Mouse (Mus musculus): ENCODE results near the gene Il31. TPM values are rescaled to one million over a fixed set of nuclear protein-coding genes. Genes with fewer than 3 reads are reported as not detected.

The Il31 gene
- total RNA-seq, 2 experiments from 2014 or later, result not detected

DNA sequence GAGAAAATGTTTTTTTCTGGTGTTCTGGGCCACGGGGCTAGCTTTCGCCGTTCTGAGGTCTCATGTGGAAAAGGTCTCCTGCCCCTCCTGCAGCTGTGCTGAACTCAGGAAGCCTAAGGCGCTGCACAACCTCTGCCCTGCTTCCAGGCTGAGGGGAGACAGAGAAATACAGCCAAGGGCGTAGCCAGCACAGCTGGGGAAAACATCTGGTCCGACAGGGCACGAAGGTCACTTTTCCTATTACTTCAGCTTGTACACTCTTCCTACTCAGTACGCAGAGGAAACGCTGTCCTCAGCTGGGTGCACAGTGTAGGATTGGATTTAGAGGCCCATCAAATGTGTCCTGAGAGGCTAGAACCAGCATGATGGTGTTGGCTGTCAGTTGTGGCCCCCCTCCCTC is 646 bp upstream of the Il31 start:
- intact Hi-C loops (cut with DNase I), result loop anchor here (10.0 kb wide), 1 partner anchor 235 kb away; the partner anchor contains the start of gene Wdr66
- DNase-seq (ENCODE audit: extremely low spot score in 1 of 2, low spot score in 2 of 2), result no peak

DNA sequence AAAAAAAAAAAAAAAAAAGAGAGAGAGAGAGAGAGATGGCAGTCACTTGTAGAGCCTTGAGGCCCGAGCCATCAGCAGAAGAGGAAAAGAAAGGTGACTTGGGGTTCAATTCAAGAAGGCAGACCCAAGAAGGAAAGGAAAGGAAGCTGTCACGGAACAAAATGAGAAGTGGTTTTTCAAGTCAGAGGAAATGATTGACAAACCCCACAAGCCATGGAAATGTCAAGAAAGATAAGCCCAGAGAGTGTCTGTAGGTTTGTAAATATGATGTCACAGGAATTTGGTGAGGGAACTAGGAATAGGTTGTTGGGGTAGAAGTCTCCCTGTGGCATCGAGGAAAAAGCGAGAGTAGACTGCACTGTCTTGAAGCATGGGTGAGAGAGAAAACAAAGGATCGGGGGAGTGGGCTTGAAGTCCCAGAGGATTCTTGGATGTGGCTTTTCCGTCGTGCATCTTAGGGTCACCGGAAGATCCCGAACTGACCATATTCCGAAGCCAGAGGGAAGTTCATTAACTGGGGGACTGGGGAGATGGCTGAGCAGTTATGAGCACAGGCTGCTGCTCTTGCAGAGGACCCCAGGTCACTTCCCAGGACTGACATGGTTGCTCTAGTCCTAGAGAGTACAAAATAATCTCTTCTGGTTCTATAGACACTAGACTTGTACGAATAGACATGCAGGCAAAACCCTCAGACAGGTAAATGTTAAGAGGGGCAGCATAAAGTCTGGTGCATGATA is 1.5 kb downstream of the Il31 start:
- no peak for DNase-seq (ENCODE audit: extremely low spot score in 1 of 2, low spot score in 2 of 2)
- intact Hi-C loops (cut with DNase I), result no loop called here

DNA sequence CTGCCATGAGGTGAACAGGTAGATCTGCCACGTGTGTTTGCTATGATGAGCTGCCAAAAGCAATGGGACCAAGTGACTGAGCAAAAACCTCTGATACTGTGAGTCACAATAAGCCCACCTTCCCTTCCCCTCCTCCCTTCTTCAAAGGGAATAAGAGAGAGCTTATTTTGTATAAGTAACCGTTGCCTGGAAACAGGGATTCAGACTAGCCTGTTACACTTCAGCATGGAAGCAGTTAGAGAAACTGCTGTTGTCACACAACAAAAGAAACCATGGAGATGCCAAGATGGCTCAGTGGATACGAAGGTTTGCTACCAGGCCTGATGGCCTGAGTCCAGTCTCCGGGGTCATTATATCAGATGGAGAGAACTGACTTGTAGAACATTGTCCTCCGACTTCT is 15.5 kb downstream of the Il31 start:
- DNase-seq (ENCODE audit: extremely low spot score in 1 of 2, low spot score in 2 of 2), result peak in 1 of 2 experiments; percentile 5
- intact Hi-C loops (cut with DNase I), result no loop called here

DNA sequence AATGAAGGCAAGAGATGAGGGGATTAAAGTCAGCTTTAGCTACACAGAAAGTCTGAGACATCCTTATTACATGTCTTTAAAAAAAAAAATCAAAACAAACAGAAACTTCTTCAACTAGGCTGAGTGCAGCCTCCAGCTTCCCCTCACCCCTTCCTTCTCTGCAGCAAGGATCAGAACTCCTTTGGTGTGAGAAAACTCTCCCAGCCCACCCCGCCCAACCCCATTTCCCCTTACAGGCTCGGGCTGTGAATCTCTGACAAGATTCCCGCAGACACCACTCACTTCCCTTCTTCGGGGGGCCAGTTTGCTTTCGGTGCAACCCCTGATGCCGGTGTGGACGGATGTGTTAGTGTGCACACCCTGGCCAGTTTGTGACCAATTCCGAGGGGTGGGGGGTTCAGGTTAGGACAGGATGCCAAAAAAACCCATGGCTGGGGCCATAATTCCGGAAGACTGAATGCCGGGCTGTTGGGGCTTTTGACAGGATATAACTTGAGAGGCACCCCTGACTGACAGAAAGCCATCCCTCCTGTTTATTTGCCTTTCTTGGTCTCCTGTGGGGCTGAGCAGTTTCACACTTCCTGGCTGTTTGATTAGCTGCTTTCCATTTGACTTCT is 18.4 kb downstream of the Il31 start:
- DNase-seq (ENCODE audit: extremely low spot score in 1 of 2, low spot score in 2 of 2), result peak in 1 of 2 experiments; percentile 29
- intact Hi-C loops (cut with DNase I), result no loop called here

DNA sequence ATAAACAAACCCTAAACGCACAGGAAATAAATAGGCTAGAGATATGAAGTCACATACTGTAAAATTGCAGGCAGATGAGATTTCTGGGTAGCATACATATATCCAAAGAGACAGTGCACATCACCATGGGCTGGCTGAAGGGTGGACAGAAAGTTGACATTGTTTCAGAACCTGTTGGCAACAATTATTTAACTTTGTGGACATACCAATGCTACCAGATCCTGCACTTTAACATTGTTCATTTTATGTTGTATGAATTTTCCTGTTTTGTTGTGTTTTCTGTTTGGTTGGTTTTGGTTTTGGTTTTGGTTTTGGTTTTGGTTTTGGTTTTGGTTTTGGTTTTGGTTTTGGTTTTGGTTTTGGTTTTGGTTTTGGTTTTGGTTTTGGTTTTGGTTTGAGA is 24.7 kb downstream of the Il31 start:
- intact Hi-C loops (cut with DNase I), result no loop called here
- DNase-seq (ENCODE audit: extremely low spot score in 1 of 2, low spot score in 2 of 2), result no peak

DNA sequence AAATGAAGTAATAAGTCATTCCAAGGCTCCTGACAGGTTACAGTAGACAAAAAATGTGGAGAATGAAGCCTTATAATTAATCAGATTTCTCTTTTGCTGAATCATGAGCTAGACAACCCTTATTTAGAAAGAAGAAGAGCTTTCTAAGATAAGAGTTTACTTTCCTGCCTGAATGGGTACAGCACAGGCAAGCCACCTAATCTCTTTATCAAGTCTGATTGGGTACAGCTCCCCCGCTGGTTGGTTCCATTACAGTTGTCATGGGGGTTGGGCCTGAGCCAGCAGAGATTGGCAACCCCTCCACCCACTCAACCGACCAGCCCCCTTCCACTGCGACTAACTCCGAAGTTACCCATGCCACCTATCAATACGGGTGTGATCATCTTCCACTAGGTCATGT is 27.9 kb downstream of the Il31 start:
- no peak for DNase-seq (ENCODE audit: extremely low spot score in 1 of 2, low spot score in 2 of 2)
- intact Hi-C loops (cut with DNase I), result no loop called here

DNA sequence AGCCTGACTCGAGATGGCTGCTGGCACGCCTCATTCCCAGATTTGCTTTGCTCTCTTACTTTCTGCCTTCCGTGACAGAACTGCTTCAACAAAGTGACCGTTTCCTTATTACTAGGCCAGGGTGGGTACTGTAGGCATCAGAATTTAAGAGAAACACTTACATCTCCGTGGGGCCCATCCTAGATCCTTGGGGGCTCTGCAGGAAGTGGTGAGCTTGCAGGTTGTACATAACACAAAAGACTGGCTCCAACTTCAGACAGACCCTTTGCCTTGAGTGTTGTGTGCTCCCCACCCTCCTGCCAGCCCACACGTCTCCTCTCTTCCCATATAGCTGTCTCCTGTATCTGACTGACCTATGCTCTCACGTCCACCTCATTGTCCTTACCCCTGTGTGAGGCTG is 37.4 kb downstream of the Il31 start:
- no peak for DNase-seq (ENCODE audit: extremely low spot score in 1 of 2, low spot score in 2 of 2)
- intact Hi-C loops (cut with DNase I), result no loop called here

DNA sequence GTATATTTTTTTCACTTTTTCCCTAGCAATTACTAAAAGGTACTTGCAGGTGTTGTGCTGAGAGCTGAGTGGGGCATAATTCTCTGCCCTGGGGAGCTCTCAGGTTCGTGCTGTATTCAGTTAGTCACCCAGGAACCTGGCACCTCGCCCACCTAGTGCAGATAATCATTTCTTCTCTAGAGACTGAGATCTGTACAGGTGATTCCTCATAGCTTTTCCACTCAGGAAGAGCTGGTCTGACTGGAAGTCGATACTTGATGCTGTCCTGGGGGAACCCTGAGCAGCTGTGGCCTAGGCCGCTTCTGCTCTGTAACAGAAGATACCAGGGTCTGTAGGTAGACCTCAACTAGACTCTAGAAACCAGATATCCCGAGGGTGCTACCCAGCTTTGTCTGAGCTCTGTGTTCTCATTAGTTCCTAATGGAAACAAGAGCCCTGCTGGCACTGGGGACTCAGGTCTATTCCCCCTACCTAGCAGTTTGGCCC is 44.4 kb downstream of the Il31 start:
- intact Hi-C loops (cut with DNase I), result loop anchor here (2.0 to 10.0 kb wide), 2 partner anchors 54 to 170 kb away; no protein-coding TSS in a partner anchor

DNA sequence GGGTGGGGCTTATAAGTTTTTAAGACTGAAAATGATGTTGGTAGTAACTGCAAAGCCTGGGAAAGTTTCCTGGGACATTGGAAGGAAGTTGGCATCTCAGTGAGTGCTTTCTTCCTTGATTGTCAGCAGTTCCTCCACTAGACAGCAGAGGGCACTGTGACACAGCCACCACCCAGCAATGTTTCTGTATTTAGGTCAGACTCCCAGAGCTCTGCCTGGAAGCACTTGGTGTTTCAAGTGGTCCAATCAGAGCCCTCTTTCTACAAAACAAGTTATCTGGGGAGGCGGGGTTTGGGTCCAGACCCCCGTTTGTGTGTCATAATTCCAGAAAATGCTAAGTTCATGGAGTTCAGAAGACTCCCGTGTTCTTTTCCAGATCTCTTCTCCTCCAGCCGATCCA is 45.2 kb downstream of the Il31 start:
- DNase-seq (ENCODE audit: extremely low spot score in 1 of 2, low spot score in 2 of 2), result peak; percentile 68 to 76

More for the DNA sequence above, 44.4 kb downstream of the Il31 start:
- no peak for DNase-seq (ENCODE audit: extremely low spot score in 1 of 2, low spot score in 2 of 2)

DNA sequence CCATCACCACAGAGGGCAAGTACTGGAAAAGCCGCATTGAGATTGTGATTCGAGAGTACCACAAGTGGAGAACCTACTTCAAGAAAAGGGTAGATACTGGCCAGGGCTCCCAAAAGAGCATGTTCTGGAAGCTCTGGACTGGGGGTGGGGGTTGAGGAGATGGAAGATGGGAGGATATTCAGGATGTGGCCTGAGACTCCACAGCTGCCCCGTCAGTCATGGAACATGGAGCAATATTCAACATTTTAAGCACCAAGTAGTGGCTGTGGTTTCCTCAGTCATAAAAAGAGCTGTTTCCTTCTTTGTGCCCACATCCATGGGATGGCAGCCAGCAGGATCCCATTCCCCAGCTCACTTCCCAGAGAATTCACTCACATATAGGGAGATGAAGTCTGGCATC is 47.0 kb downstream of the Il31 start:
- intact Hi-C loops (cut with DNase I), result loop anchor here (10.0 kb wide), 1 partner anchor 173 kb away; no protein-coding TSS in a partner anchor

More for the DNA sequence above, 45.2 kb downstream of the Il31 start:
- intact Hi-C loops (cut with DNase I), result loop anchor here (2.0 to 10.0 kb wide), 2 partner anchors 55 to 171 kb away; no protein-coding TSS in a partner anchor

DNA sequence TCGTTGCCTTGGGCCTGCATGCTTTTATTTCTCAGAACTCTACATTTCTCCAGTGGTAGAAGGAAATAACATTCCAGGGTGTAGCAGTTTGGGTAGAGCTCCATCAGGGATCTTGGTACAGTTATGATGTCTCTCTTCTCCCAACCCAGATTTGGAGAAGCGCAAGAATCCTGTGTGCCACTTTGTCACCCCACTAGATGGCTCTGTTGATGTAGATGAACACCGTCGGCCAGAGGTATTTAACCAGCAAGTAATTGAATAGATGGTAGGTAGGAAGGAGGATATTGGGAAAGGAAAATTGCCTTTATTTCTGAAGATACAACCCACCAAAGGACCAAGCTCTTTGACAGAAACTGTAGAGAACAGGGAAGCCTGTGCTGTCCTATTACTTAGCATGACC is 48.6 kb downstream of the Il31 start:
- peak in 1 of 2 experiments; percentile 20 for DNase-seq (ENCODE audit: extremely low spot score in 1 of 2, low spot score in 2 of 2)
- intact Hi-C loops (cut with DNase I), result loop anchor here (10.0 kb wide), 1 partner anchor 174 kb away; no protein-coding TSS in a partner anchor

More for the DNA sequence above, 47.0 kb downstream of the Il31 start:
- DNase-seq (ENCODE audit: extremely low spot score in 1 of 2, low spot score in 2 of 2), result no peak

DNA sequence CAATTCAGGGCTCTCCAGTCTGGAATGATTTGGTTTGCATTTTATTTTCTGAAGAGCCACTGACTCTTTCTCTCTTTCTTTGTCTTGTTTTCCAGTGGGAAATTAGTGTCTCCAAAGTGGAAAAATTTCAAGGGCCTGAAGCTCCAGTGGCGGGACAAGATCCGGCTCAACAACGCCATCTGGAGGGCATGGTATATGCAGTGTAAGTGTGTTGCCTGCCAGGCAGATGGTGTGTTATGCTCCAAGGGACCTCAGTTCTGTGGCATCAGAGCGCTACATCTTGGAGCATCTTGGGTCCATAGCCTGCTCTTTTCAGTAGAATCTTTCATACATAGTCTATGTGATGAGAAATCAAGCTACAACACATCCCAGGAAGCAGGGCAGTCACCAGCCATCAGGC is 49.3 kb downstream of the Il31 start:
- intact Hi-C loops (cut with DNase I), result loop anchor here (5.0 to 10.0 kb wide), 4 partner anchors 63 to 188 kb away; partner anchors contain the start of gene Wdr66
- DNase-seq (ENCODE audit: extremely low spot score in 1 of 2, low spot score in 2 of 2), result peak in 1 of 2 experiments; percentile 47

DNA sequence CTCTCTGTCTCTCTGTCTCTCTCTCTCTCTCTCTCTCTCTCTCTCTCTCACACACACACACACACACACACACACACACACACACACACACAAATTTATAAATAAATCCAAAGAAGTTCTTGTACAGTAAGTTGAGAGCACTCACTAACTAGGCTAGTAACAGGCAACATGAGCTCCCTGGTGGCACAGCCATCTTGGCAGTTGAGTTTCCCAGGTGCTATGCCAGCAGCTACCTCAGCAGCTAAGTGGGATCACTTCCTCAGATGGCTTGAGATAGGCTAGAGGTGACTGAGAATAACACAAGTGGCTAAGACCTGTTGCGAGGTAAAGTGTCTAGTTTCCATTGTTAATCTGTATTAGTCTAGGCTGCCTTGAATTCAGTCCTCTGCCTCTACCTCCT is 50.0 kb downstream of the Il31 start:
- intact Hi-C loops (cut with DNase I), result loop anchor here (5.0 kb wide), 3 partner anchors 62 to 187 kb away; partner anchors contain the start of gene Wdr66
- peak in 1 of 2 experiments; percentile 1 for DNase-seq (ENCODE audit: extremely low spot score in 1 of 2, low spot score in 2 of 2)

DNA sequence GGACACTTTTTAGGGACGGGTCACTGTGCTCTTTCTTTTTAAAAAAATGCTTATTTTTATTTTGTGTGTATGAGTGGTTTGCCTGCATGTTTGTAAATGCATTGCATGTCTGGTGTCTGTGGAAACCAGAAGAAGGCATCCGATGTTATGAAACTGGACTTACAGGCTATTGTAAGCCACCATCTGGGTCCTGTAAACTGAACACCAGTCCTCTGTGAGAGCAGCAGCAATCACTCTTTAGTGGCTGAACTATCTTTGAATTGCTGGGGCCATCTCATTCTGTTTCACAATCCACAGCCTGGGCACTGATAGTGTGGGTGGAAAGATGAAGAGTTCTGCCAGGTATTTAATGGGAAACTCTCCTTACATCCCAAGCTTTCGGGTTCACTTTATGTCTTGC is 50.9 kb downstream of the Il31 start:
- intact Hi-C loops (cut with DNase I), result loop anchor here (5.0 kb wide), 3 partner anchors 61 to 186 kb away; partner anchors contain the start of gene Wdr66
- DNase-seq (ENCODE audit: extremely low spot score in 1 of 2, low spot score in 2 of 2), result no peak

DNA sequence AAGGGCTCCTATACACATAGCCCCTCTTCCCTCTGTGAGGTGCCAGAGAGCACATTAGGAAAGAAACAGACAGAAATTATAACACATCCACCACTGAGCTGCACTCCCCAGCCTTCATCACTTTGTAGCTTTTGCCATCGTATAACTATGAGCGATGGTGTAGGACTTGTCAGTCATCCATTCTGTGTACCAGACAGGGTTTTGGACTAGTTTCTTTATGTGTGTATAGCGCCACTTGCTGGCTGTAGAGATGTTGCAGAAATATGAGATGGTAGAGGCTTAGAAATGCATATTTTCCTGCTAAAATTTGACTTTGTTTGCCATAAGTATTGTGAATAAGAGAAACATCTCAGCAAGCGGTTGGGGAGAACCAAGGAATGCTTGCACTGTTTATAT is 52.5 kb downstream of the Il31 start:
- intact Hi-C loops (cut with DNase I), result loop anchor here (5.0 kb wide), 3 partner anchors 59 to 184 kb away; partner anchors contain the start of gene Wdr66

DNA sequence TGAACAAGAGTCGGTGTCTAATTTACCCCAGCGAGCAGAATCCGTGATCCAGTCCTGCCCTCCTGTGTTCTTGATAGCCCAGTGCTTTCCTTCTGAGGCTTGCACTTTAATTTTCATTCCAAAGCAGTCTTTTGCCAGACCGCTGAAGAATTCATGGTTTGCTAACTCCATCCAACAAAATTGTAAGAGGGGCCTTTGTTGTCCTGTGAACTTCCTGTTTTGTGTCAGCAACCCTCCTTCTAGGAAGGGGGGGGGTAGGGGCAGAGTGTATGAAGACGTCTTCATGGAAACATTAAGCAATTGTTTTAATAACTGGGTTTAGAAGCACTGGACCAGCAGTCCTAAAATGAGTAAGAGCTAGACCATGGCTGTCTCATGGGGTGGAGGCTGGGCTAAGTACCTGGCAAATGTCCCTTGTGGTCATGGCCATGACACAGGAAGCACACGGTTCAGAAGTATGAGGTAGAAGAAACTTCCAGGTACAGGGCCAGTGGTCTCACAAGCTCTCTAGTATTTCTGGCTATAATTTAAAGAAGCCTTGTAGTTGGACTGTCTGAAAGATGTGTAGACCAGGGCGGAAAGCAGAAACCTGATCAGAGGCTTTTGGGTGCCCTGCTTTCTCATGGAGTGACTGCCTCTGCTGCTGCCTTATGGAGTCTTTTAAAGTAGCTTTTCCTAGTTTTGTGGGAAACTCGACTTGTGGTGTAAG is 53.1 kb downstream of the Il31 start:
- DNase-seq (ENCODE audit: extremely low spot score in 1 of 2, low spot score in 2 of 2), result no peak
- intact Hi-C loops (cut with DNase I), result loop anchor here (5.0 kb wide), 3 partner anchors 59 to 184 kb away; partner anchors contain the start of gene Wdr66

More for the DNA sequence above, 52.5 kb downstream of the Il31 start:
- peak in 1 of 2 experiments; percentile 46 for DNase-seq (ENCODE audit: extremely low spot score in 1 of 2, low spot score in 2 of 2)

DNA sequence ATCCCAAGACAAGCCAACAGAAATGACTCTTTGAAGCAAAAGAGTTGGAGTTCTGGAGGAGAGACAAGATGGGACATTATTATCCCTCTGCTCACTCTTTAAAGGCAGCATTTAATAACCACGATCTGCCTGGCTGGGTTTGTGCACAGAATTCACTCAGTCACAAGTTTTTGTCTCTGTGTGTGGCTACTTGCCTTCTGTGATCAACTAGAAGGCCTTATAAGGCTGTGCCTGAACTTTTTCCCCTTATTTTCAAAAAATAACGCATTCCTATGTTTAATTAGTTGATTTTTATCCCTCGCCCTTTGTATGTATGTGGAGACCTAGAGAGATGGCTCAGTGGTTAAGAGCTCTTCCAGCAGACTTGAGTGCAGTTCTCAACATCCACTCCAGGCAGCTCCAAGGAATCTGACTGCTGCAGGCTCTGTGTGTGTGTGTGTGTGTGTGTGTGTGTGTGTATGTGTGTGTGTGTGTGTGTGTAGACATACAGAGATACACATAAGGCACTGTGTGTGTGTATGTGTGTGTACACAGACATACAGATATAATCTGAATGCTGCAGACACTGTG is 56.9 kb downstream of the Il31 start:
- no peak for DNase-seq (ENCODE audit: extremely low spot score in 1 of 2, low spot score in 2 of 2)

DNA sequence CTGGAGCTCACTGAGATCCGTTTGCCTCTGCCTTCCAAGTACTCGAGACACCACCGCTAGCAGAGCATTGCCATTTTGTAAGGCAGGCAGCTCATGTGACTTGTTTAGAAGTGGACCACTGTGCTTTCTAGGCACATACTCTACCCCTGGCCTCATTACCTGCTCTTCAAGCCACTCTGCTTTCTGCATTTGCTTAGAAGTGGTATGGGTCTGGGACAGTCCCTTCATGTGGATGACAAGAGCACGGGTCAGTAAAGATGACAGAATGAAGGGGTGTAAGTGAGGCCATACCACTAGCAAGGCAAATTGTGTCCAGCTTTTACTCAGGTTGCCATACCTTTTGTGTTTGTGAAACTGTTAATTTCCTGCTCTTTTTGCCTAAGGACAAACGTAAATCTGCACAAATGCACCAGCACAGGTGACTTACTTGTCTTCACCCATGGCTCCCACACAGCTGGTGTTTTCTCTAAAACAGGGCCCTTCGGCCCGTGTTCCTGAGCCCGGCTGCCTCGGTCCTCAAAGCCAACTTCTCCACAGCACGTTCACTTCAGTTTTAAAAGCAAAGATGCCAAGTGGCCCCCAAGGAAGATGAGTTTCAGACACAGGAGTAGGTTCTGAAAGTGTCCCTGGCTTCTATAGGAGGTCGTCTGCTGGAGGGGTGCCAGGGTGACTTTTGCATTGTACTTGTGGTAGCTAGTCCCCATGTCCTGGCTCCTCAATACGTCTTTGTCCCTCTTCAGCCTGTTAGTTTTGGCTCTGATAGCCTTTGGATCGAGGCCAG is 57.6 kb downstream of the Il31 start:
- DNase-seq (ENCODE audit: extremely low spot score in 1 of 2, low spot score in 2 of 2), result peak; percentile 47 to 70
- intact Hi-C loops (cut with DNase I), result no loop called here

More for the DNA sequence above, 56.9 kb downstream of the Il31 start:
- intact Hi-C loops (cut with DNase I), result no loop called here
